Comparison of ENCODE assay signal across 24 mouse cellular contexts in the genomic region with DNA sequence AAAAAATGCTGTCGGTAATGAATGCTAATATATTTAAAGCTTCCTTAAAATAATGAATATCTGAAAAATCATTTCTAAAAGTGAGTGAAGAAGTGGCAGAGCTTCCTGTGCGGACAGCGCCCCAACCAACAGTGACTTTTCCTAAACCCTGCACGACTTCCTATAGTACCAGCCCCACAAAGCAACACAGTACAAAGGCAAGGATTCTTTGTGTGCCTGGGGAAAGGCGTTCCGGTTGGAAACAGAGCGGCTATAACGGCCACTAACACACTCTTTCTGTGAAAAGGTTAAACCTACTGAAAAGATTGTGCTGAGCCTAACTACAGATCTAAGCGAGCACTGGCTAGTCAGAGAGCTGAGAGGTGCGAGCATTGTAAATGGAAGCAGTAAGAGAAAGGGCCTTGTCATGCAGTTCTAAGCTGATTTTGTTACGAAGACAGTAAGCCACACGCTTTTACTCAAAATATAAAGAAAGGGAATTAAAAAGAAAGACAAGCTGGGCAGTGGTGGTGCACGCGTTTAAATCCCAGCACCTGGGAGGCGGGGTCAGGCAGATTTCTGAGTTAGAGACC. TPM values are rescaled to one million over a fixed set of nuclear protein-coding genes. Genes with fewer than 3 reads are reported as not detected.
DNase-seq lines count a peak whose midpoint lies in the region; ATAC-seq and TF ChIP-seq lines count a peak whose summit lies in the region.
"Had no signal": no experiment of that assay in that cellular context is flagged by ENCODE, and none has a peak within 500 bp of the region (broad histone marks: within the 10 kb centered on the region; RNA-seq: fewer than 3 reads in every experiment).

No protein-coding gene starts in this region.

- H3K36me3 ChIP-seq in hindbrain, embryonic 11.5 days (ENCODE audit: control insufficient read depth, insufficient read depth, low read length) = no peaks in the 10 kb centered on the region
- H3K36me3 ChIP-seq in hindbrain, postnatal 0 days (ENCODE audit: insufficient read depth, low read length) = no peaks in the 10 kb centered on the region
- H3K36me3 ChIP-seq in hindbrain, embryonic 13.5 days = no peaks in the 10 kb centered on the region
- no peaks in the 10 kb centered on the region for H3K36me3 ChIP-seq in midbrain, embryonic 16.5 days (ENCODE audit: control insufficient read depth, insufficient read depth, low read length)
- H3K36me3 ChIP-seq: liver, embryonic 15.5 days had no signal

- H3K27ac ChIP-seq in hindbrain, embryonic 11.5 days (ENCODE audit: low read depth, low read length) = no peak overlapping the region
- no peak overlapping the region for H3K27ac ChIP-seq in hindbrain, postnatal 0 days
- H3K27ac ChIP-seq in hindbrain, embryonic 13.5 days = no peak overlapping the region
- no peak overlapping the region for H3K27ac ChIP-seq in midbrain, embryonic 16.5 days (ENCODE audit: low read length)
- H3K27ac ChIP-seq in left cerebral cortex, adult 2 months = no peak overlapping the region
- H3K27ac ChIP-seq: heart, adult 2 months; liver, embryonic 15.5 days had no signal

- peak; percentile 16 for DNase-seq in hindbrain, embryonic 11.5 days (ENCODE audit: low spot score)
- DNase-seq in hindbrain, postnatal 0 days (ENCODE audit: low spot score) = no peak
- DNase-seq in embryo, embryonic 11 days = peak; percentile 16
- no peak for DNase-seq in retina, postnatal 1 day
- no peak for DNase-seq in ovary, postnatal 36 days (ENCODE audit: low spot score)
- no peak for DNase-seq in left cerebral cortex, adult 2 months (ENCODE audit: extremely low spot score in 1 of 2, low spot score in 2 of 2)
- DNase-seq: adrenal gland, postnatal 25 days; cerebellum, adult 2 months; heart, adult 2 months; kidney, adult 8-10 months; kidney, postnatal 25 days; layer of hippocampus, adult 9-11 months; right cerebral cortex, postnatal 4 days had no signal

- WGBS in hindbrain, embryonic 11.5 days = 42% methylated on average over 15 of the region's 15 CpGs
- 39% methylated on average over 15 of the region's 15 CpGs for WGBS in hindbrain, postnatal 0 days
- WGBS in hindbrain, embryonic 13.5 days = 33% methylated on average over 15 of the region's 15 CpGs
- 16% methylated on average over 15 of the region's 15 CpGs for WGBS in midbrain, embryonic 16.5 days

- no peak overlapping the region for H3K4me2 ChIP-seq in hindbrain, embryonic 11.5 days (replicated peaks; ENCODE audit: low read depth, low read length)
- H3K4me2 ChIP-seq in hindbrain, postnatal 0 days (ENCODE audit: low read depth, low read length) = no peak overlapping the region
- peak overlapping the region; percentile 6; the same call in 1 of the 2 replicates for H3K4me2 ChIP-seq in hindbrain, embryonic 13.5 days
- H3K4me2 ChIP-seq in midbrain, embryonic 16.5 days (ENCODE audit: low read length) = 0 out of 2 replicates have a peak overlapping the region, but pooled peaks have one; percentile 16
- H3K4me2 ChIP-seq: liver, embryonic 15.5 days had no signal

- no peak for TF ChIP-seq CTCF in hindbrain, postnatal 0 days (IDR thresholded peaks at IDR 0.05; ENCODE audit: low read depth)
- no peak for TF ChIP-seq CTCF in left cerebral cortex, adult 2 months (IDR thresholded peaks at IDR 0.05)

- H3K9me3 ChIP-seq in hindbrain, embryonic 11.5 days (ENCODE audit: control insufficient read depth, low read length) = no peaks in the 10 kb centered on the region
- no peaks in the 10 kb centered on the region for H3K9me3 ChIP-seq in hindbrain, postnatal 0 days (ENCODE audit: low read length)
- H3K9me3 ChIP-seq in hindbrain, embryonic 13.5 days = no peaks in the 10 kb centered on the region
- H3K9me3 ChIP-seq in midbrain, embryonic 16.5 days (replicated peaks; ENCODE audit: control insufficient read depth, low read length, poor library complexity, severe bottlenecking) = no peaks in the 10 kb centered on the region
- H3K9me3 ChIP-seq: liver, embryonic 15.5 days had no signal

- no peaks in the 10 kb centered on the region for H3K4me1 ChIP-seq in hindbrain, embryonic 11.5 days (replicated peaks; ENCODE audit: control insufficient read depth, insufficient read depth, low read length)
- no peaks in the 10 kb centered on the region for H3K4me1 ChIP-seq in hindbrain, postnatal 0 days (ENCODE audit: insufficient read depth, low read length)
- 0 out of 2 replicates have a peak, but pooled peaks cover 3% of the 10 kb centered on the region for H3K4me1 ChIP-seq in hindbrain, embryonic 13.5 days (replicated peaks)
- no peaks in the 10 kb centered on the region for H3K4me1 ChIP-seq in midbrain, embryonic 16.5 days (ENCODE audit: control insufficient read depth, insufficient read depth, low read length)
- H3K4me1 ChIP-seq: liver, embryonic 15.5 days had no signal

- no peak overlapping the region for H3K9ac ChIP-seq in hindbrain, embryonic 11.5 days (ENCODE audit: low read depth, low read length)
- H3K9ac ChIP-seq in hindbrain, postnatal 0 days (replicated peaks; ENCODE audit: low read length) = no peak overlapping the region
- no peak overlapping the region for H3K9ac ChIP-seq in hindbrain, embryonic 13.5 days
- H3K9ac ChIP-seq in midbrain, embryonic 16.5 days (ENCODE audit: low read depth, low read length) = no peak overlapping the region
- H3K9ac ChIP-seq: liver, embryonic 15.5 days had no signal

- H3K27me3 ChIP-seq in hindbrain, embryonic 11.5 days (ENCODE audit: control insufficient read depth, insufficient read depth, low read length) = no peaks in the 10 kb centered on the region
- no peaks in the 10 kb centered on the region for H3K27me3 ChIP-seq in hindbrain, postnatal 0 days (ENCODE audit: insufficient read depth, low read length)
- H3K27me3 ChIP-seq in hindbrain, embryonic 13.5 days = no peaks in the 10 kb centered on the region
- no peaks in the 10 kb centered on the region for H3K27me3 ChIP-seq in midbrain, embryonic 16.5 days (ENCODE audit: control insufficient read depth, insufficient read depth, low read depth, low read length)
- H3K27me3 ChIP-seq: liver, embryonic 15.5 days had no signal

- no peak overlapping the region for H3K4me3 ChIP-seq in hindbrain, embryonic 11.5 days (ENCODE audit: low read depth, low read length)
- H3K4me3 ChIP-seq in hindbrain, postnatal 0 days (ENCODE audit: low read length) = no peak overlapping the region
- no peak overlapping the region for H3K4me3 ChIP-seq in hindbrain, embryonic 13.5 days
- H3K4me3 ChIP-seq in midbrain, embryonic 16.5 days (ENCODE audit: low read depth, low read length) = no peak overlapping the region
- no peak overlapping the region for H3K4me3 ChIP-seq in left cerebral cortex, adult 2 months
- H3K4me3 ChIP-seq: heart, adult 2 months; liver, embryonic 15.5 days had no signal

- ATAC-seq in hindbrain, embryonic 11.5 days (ENCODE audit: low FRiP score) = no peak
- ATAC-seq in hindbrain, postnatal 0 days = no peak
- ATAC-seq in hindbrain, embryonic 13.5 days (ENCODE audit: low FRiP score) = no peak
- no peak for ATAC-seq in midbrain, embryonic 16.5 days
- ATAC-seq: inflammation-experienced regulatory T-cells, adult 6 months; lung, postnatal 0 days had no signal

- intact Hi-C loops in left cerebral cortex, adult 2 months (cut with DNase I) = no loop called here

RNA-seq across cellular contexts. Expression of gene 4930522H14Rik, which starts 0.8 kb away (rescaled TPM):
- not detected in 2 replicates for polyA plus RNA-seq in hindbrain, embryonic 11.5 days (2014; fragmentation: Nextera tagmentation; extraction: Ambion mirVana)
- not detected in 2 replicates for total RNA-seq in hindbrain, postnatal 0 days (2014; rRNA removed)
- not detected in 2 replicates for polyA plus RNA-seq in hindbrain, postnatal 0 days (2015; fragmentation: Nextera tagmentation; extraction: Ambion mirVana)
- polyA plus RNA-seq in hindbrain, embryonic 13.5 days (2015; fragmentation: Nextera tagmentation; extraction: Ambion mirVana) = not detected in 2 replicates
- not detected in 2 replicates for polyA plus RNA-seq in midbrain, embryonic 16.5 days (2015; fragmentation: Nextera tagmentation; extraction: Ambion mirVana)
- not detected for total RNA-seq in left cerebral cortex, adult 2 months (2021)
- total RNA-seq: adrenal gland, postnatal 25 days; gastrocnemius, adult 18-20 months; heart, adult 2 months; megakaryocyte, adult 5-6 weeks had no signal
- polyA plus RNA-seq: cerebellum, adult 2 months; embryonic facial prominence, embryonic 14.5 days; heart, adult 2 months; heart, postnatal 0 days; inflammation-experienced regulatory T-cells, adult 6 months; limb, embryonic 14.5 days; liver, embryonic 15.5 days; lung, postnatal 0 days; neural tube, embryonic 11.5 days had no signal

RNA-seq across cellular contexts. Expression of gene Rnf11, which starts 45.8 kb away (rescaled TPM):
- 56.6 and 63.9 TPM in 2 replicates for polyA plus RNA-seq in hindbrain, embryonic 11.5 days (2014; fragmentation: Nextera tagmentation; extraction: Ambion mirVana)
- total RNA-seq in hindbrain, postnatal 0 days (2014; rRNA removed) = 86.7 and 93.2 TPM in 2 replicates
- polyA plus RNA-seq in hindbrain, postnatal 0 days (2015; fragmentation: Nextera tagmentation; extraction: Ambion mirVana) = 79.2 and 80.4 TPM in 2 replicates
- 58.8 and 61.0 TPM in 2 replicates for polyA plus RNA-seq in hindbrain, embryonic 13.5 days (2015; fragmentation: Nextera tagmentation; extraction: Ambion mirVana)
- polyA plus RNA-seq in midbrain, embryonic 16.5 days (2015; fragmentation: Nextera tagmentation; extraction: Ambion mirVana) = 64.3 and 68.5 TPM in 2 replicates
- total RNA-seq in left cerebral cortex, adult 2 months (2021) = 100 to 1,000 TPM; 206 to 213 TPM

Comparison
In these comparisons a context has a peak if more than half of its experiments do, and no peak if none do; other contexts are left out.
1. DNase-seq: peak in hindbrain, embryonic 11.5 days (single experiment) and embryo, embryonic 11 days (single experiment); none in hindbrain, postnatal 0 days (single experiment), retina, postnatal 1 day (single experiment), ovary, postnatal 36 days (single experiment) and left cerebral cortex, adult 2 months (0 of 2).
2. H3K4me2 ChIP-seq: peak in hindbrain, embryonic 13.5 days (single experiment) and midbrain, embryonic 16.5 days (single experiment); none in hindbrain, embryonic 11.5 days (single experiment) and hindbrain, postnatal 0 days (single experiment).